Mouse (Mus musculus) erythroblast, embryonic 14.5 days (primary cell): ENCODE measurements around the gene Tspan32. TPM values are rescaled to one million over a fixed set of nuclear protein-coding genes. Genes with fewer than 3 reads are reported as not detected.
A peak's percentile ranks its signal among the peaks of the same experiment; 100 is the strongest.

Source experiments
- H3K27me3 ChIP-seq: 2 replicates; pipeline ENCODE4 v1.6.1; 2012; ENCODE audit warnings: inconsistent platforms; ENCODE audit not compliant: control insufficient read depth
- H3K36me3 ChIP-seq: 2 replicates; pipeline ENCODE4 v1.6.1; 2012; ENCODE audit warnings: mild to moderate bottlenecking, inconsistent platforms; ENCODE audit not compliant: control insufficient read depth
- H3K4me1 ChIP-seq: 2 replicates; pipeline ENCODE4 v1.6.1; 2012; ENCODE audit warnings: inconsistent platforms; ENCODE audit not compliant: control insufficient read depth
- H3K4me3 ChIP-seq: replicated peaks from 2 replicates; pipeline ENCODE3; 2012; ENCODE audit warnings: moderate library complexity, mild to moderate bottlenecking, inconsistent platforms
- H3K9me3 ChIP-seq: 2 replicates; pipeline ENCODE4 v1.6.1; 2012; ENCODE audit warnings: low read length, inconsistent platforms, mixed read lengths; ENCODE audit not compliant: control insufficient read depth
- GATA1 ChIP-seq: IDR thresholded peaks from 2 replicates; pipeline ENCODE4 v1.6.1; 2012; ENCODE audit warnings: low read length, inconsistent platforms, mixed read lengths
- TAL1 ChIP-seq: IDR thresholded peaks from 3 replicates; pipeline ENCODE4 v1.6.1; 2012; ENCODE audit warnings: low read length, inconsistent platforms, mixed read lengths
- polyA plus RNA-seq: library from polyadenylated mRNA; stranded (reverse); fragments of >175 nt; gene quantifications from 2 replicates; pipeline ENCODE4 v1.2.3, GENCODE M21; 2012

Gene Tspan32
- polyA plus RNA-seq, 1 experiment = 17.8 TPM

DNA sequence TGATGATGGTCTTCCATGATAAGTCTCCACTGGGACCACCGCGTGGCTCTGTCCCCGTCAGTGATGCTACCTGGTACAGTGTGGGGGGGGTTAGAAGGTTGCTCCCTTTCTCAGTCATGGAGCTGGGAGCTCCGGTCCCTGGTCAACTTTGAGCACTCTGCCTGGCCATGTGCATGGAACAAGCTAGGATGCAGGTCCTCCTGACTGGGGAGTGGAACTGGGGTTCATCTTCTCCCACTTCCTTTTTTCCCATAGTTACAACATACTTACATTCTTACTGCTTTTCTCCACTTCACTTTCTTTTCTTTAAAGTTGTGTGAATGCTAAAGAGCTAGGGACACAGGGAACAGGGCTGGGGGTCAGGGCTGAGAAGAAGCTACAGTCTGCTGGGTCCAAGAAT lies 19.7 kb upstream of the Tspan32 start:
- Histone ChIP-seq H3K36me3 (no peaks in the 10 kb centered on the region), H3K9me3 (no peaks in the 10 kb centered on the region), H3K4me1 (peaks cover 50% of the 10 kb centered on the region), H3K4me3 (no peak overlapping the region), H3K27me3 (peaks cover 50% of the 10 kb centered on the region)
- TF ChIP-seq TAL1 = no peak
- TF ChIP-seq GATA1 = no peak

DNA sequence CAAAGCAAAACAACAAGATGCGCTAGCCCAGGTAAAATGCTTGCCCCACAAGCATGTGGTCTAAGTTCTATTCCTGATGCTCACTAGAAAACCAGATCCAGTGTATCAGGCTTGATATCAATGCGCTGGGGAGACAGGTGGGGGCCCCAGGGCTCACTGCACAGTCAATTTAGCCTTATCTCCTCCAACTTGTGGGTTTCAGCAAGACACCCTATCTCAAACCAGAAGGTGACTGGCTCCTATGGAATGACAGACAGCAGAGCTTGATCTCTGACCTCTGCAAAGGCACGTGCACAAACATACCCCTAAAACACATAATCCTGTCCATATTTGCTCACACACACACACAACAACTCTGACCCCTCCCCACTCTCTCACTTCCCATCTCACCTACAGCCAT lies 17.1 kb upstream of the Tspan32 start:
- TF ChIP-seq GATA1 = peak; percentile 55
- peak; percentile 35; the same call in 1 of the 3 replicates for TF ChIP-seq TAL1
- Histone ChIP-seq H3K4me3 (peak overlapping the region; percentile 10), H3K4me1 (peaks cover 56% of the 10 kb centered on the region), H3K9me3 (no peaks in the 10 kb centered on the region), H3K27me3 (peaks cover 56% of the 10 kb centered on the region), H3K36me3 (no peaks in the 10 kb centered on the region)

DNA sequence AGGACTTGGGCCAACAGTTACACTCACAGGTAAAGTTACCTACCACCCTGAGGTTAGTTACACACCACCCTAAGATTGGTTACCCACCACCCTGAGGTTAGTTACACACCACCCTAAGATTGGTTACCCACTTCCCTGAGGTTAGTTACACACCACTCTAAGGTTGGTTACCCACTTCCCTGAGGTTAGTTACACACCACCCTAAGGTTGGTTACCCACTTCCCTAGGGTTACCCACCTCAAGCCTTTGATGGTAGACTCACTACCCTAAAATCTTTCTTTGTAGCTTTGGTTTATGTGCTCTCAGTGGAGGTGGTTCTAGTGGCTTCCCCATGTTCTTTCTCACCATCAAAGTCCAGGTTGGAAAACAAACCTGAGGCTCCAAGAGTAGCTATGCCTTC lies 9.8 kb upstream of the Tspan32 start:
- no peaks in the 10 kb centered on the region for H3K9me3 ChIP-seq
- H3K36me3 ChIP-seq = peaks cover 13% of the 10 kb centered on the region; the same call in 1 of the 2 replicates
- H3K27me3 ChIP-seq = peaks cover 14% of the 10 kb centered on the region
- TF ChIP-seq GATA1 (no peak), TAL1 (no peak)
- peaks cover 58% of the 10 kb centered on the region for H3K4me1 ChIP-seq
- no peak overlapping the region for H3K4me3 ChIP-seq

DNA sequence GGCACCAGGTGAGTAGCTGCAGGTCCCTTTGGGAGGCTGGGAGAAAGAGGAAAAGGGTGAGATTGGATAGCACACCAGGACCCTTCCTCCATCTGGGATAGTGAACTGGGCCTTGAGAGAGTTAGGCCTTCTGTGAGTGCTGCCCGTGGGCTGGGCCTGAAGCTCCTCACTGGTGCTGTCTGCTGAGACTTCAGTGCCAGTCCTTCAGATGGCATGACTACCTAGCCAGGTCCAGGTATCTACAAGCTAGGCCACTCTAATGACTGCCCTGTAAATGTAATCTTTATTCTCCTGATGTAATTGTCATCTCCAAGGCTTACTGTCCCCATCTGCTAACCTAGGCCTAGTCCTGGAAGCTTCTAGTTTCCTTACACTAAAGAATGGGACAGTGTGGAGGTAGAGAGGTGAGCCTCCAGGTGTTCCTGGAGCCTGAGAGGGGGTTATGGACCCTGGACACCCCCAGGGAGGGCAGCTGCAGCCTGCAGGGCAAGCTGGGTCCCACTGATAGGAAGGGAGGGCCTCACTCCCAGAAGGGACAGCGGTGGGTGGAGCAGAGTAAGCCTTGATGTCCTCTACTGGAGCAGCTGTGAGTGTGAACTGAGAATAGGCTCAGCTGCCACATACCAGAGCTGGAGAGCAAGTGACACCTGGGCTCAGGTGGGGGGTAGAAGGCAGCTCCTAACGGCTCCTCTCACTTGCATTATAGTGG lies 9.1 kb upstream of the Tspan32 start:
- peaks cover 13% of the 10 kb centered on the region; the same call in 1 of the 2 replicates for H3K36me3 ChIP-seq
- peak overlapping the region; percentile 43 for H3K4me3 ChIP-seq
- TF ChIP-seq GATA1 (peak; percentile 64), TAL1 (peak; percentile 90)
- H3K4me1 ChIP-seq = peaks cover 53% of the 10 kb centered on the region
- H3K9me3 ChIP-seq = no peaks in the 10 kb centered on the region
- H3K27me3 ChIP-seq = peaks cover 11% of the 10 kb centered on the region

GRCm38 (mm10) chr7:142996998-142997397 lies 7.8 kb upstream of the Tspan32 start:
- Histone ChIP-seq H3K27me3 (peaks cover 1% of the 10 kb centered on the region), H3K9me3 (no peaks in the 10 kb centered on the region)

DNA sequence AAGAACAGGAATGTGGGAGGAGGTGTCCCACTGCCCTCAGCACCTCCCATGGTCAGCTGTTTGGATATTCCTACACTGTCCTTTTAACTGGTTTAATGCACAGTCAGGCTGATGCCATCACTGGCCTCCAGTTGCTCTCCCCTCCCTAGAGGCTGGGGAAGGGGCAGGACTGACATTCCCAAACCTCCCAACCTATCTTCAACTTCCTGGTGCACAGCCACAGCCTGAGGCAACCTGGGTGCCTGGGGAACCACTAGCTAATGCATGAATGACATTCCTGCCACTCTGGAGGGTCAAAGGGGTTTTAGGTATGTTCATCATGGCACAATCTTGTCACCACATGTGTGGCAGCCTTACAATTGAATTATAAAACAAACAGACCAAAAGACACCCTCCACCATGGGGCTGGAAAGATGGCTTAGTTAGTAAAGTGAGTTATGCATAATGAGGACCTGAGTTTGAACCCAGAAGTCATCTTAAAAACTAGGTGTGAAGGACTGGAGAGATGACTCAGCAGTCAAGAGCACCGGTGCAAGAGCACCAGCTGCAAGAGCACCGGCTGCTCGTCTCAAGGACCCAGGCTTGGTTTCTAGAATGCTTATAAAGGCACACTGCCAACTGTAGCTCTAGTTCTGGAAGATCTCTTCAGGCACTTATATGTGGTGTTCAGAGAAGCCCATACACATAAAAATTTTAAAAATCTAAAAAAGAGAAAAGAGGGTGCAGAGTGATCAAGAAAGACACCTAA lies 7.3 kb upstream of the Tspan32 start:
- H3K4me1 ChIP-seq = peaks cover 62% of the 10 kb centered on the region
- no peak for TF ChIP-seq GATA1
- TF ChIP-seq TAL1 = no peak

More at GRCm38 (mm10) chr7:142996998-142997397, 7.8 kb upstream of the Tspan32 start:
- Histone ChIP-seq H3K4me1 (peaks cover 58% of the 10 kb centered on the region), H3K36me3 (peaks cover 13% of the 10 kb centered on the region; the same call in 1 of the 2 replicates), H3K4me3 (peak overlapping the region; percentile 43)
- TF ChIP-seq TAL1 (no peak), GATA1 (no peak; the same call in 1 of the 2 replicates)

GRCm38 (mm10) chr7:143002679-143003078 lies 2.2 kb upstream of the Tspan32 start:
- H3K27me3 ChIP-seq = no peaks in the 10 kb centered on the region
- TF ChIP-seq TAL1 (no peak), GATA1 (no peak)
- H3K4me3 ChIP-seq = peak overlapping the region; percentile 10
- peaks cover 76% of the 10 kb centered on the region for H3K4me1 ChIP-seq
- H3K9me3 ChIP-seq = no peaks in the 10 kb centered on the region
- H3K36me3 ChIP-seq = peaks cover 21% of the 10 kb centered on the region

More for the DNA sequence above, 7.3 kb upstream of the Tspan32 start:
- H3K4me3 ChIP-seq = peak overlapping the region; percentile 20
- no peaks in the 10 kb centered on the region for H3K27me3 ChIP-seq
- no peaks in the 10 kb centered on the region for H3K9me3 ChIP-seq
- H3K36me3 ChIP-seq = peaks cover 13% of the 10 kb centered on the region; the same call in 1 of the 2 replicates

DNA sequence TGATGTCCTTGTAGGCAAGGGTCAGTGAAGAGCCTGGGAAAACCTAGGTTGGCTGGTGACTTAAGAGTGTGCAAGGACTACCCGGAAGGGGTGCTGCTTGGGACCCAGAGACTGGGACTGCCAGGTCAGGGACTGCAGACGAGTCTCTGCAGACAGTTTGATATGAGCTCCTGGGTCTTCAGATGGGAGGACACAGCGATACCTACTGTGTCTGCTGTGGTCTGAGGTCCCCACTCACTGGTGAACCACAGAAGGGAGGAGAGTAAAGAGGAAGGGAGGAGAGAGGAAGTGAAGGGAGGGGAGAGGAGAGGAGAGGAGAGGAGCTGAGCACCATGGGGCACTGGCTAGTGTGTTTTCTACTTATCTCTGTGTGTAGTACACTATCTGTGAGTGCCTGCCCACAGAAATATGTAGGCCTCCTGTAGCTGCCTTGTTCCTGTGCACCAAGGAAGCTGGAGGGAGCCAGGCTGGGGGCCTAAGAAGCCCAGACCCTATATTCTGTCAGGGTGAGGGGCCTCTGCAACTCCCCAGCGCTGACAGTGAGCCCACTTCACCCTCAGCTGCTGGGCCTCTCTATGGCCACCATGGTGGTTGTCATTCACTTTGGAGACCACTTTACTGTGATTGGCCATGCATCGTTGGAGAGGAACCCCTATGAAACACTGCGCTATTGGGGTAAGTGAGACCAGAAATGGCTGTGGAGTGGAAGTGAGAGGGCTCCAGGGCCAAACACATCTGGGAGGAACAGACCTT lies 674 bp downstream of the Tspan32 start:
- peaks cover 50% of the 10 kb centered on the region for H3K36me3 ChIP-seq
- H3K4me3 ChIP-seq = peak overlapping the region; percentile 78
- no peaks in the 10 kb centered on the region for H3K9me3 ChIP-seq
- H3K4me1 ChIP-seq = peaks cover 88% of the 10 kb centered on the region
- no peaks in the 10 kb centered on the region for H3K27me3 ChIP-seq
- TF ChIP-seq TAL1 (peak; percentile 39; the same call in 1 of the 3 replicates), GATA1 (peak; percentile 52)
